Mouse (Mus musculus): ENCODE results near the gene Calhm2.

The Calhm2 gene

GRCm38 (mm10) chr19:47137771-47138421, at the start of gene Calhm2:
TSS of gene Calhm2 (minus strand) at chr19:47138294.
- DNase-seq: peak; percentile 51 to 72

DNA sequence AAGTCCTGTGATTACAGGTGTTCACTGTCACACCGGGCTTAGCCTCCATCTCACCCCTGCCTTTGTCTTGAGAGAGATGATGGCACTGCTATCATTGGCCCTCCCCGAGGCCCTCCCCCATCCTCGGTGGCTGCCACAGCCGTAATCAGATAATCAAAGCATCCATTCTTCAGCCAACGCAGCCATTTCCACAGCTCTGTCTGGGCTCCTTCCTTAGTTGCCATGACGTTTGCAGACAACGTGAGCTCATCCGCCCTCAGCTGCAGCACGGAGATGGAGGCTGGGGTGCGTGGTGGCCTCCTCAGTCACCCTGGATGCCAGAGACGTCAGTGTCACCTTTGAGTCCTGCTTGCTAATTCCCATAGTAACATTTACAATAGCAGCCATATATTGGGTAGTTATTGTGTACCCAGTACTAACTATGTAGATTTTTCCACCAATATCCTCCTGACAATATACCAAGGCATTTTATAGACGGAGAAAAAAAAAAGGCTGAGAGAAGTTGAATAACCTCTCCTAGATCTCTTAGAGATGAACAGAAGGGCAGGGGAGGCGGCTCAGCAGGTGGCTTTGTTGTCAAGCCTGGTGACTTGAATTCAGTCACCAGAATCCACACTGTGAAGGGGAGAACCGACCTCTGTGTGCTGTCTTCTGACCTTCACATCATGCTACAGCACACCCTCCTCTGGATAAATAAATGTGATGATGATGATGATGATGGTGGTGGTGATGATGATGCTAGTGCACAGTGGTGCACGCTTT, 48.6 kb upstream of the Calhm2 start:
- DNase-seq: no peak

DNA sequence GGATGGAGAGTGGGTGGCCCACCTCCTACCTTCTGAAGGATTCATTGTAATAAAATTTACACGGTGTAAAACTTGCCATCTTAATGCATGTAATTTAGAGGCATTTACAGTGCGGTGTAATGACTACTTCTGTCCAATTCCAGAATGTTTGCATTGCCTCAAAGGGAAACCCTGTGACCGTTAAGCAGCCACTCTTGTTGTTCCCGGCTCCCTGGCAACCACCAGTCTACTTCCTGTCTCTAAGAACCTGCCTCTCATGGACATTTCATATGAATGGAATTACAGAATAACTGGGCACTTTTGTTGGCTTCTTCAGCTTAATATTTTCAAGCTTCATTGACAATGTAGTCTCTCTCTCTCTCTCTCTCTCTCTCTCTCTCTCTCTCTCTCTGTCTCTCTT, 46.6 kb upstream of the Calhm2 start:
- DNase-seq: no peak

DNA sequence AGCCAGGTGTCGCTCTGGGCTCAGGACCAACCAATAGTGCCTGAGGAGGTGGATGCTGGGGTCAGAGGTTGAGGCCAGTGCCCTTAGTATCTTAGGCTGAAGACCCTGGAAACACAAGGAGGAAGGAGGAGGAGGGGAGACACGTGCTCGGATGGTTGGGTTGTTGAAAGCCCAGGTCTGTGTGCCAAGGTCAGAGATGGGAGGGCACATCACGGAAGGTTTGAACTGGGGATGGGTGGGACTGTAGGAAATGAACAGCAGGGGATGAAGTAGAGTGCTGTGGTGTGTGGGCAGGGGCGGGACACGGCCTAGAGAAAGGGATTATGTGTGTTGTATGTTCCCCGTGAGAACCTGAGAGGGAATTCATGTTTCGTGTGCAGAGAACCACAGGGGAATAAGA, 46.1 kb upstream of the Calhm2 start:
- DNase-seq: no peak

DNA sequence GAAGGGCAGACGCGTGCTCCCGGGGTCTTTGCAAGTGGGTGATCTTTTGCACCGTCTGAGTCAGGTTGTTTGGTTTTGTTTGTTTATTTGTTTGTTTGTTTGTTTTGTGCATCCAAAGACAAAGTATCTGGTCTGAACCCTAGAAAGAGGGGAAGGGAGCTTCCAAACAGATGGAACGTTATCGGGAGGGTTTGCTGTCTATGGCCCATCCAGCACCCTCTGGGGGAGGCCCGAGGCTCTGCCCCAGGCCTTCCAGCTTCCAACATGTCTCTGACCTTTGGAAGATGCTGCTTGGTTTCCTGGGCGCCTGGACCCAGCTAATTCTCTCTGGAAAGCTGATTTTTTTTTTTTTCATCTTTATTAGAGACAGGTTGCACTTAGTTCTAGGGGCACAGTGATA, 41.9 kb upstream of the Calhm2 start:
- no peak for DNase-seq

DNA sequence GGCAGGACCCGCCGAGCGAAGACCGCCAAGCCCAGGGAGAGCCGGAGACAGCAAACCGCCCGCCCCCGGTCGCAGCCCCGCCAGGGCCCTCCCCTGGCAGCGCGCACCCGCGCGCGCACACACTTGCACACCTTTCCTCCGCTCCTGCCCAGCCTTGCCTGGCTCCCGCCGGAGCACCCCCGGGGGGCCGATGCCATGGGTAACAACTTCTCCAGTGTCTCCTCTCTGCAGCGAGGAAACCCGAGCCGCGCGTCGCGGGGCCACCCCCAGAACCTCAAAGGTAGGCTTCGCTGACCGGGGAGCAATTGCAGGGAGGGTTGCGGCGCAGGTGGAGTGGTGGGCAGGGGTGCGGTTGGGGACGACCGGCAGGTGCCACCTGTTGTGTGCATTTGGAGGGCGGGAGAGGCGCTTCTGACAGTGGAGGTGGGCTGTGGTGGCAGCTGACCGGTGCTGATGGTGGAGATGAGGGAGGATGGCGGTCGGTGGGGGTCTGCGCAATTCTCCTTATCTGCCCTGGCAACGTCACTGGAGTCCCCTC, 41.2 kb upstream of the Calhm2 start:
- peak in 1 of 2 experiments; percentile 39 for DNase-seq

- DNase-seq: peak; percentile 26 to 55
These were observed 40.6 kb upstream of the Calhm2 start, which contains the start of gene Neurl1a for GRCm38 (mm10) chr19:47178431-47179271. TSS of gene Neurl1a (plus strand) at chr19:47178820.

DNA sequence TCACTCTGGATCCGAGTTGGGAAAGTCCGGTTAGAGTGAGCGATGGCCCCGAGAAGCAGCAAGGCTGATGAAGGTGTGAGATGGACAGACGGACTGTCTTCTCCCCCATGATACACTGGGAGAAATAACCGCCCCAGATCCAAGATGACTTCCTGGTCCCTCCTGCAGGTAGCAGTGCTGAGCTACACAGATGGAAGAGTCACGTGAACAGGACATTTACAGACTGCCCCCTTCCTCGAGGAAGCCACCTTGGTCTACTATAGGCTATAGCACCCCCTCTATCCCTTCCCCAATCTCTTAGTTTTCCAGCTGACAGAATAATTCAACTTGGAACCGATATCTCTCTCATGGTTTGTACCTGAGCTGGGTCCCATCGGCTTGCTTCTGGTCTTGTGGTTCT, 39.9 kb upstream of the Calhm2 start:
- peak in 1 of 2 experiments; percentile 29 for DNase-seq

DNA sequence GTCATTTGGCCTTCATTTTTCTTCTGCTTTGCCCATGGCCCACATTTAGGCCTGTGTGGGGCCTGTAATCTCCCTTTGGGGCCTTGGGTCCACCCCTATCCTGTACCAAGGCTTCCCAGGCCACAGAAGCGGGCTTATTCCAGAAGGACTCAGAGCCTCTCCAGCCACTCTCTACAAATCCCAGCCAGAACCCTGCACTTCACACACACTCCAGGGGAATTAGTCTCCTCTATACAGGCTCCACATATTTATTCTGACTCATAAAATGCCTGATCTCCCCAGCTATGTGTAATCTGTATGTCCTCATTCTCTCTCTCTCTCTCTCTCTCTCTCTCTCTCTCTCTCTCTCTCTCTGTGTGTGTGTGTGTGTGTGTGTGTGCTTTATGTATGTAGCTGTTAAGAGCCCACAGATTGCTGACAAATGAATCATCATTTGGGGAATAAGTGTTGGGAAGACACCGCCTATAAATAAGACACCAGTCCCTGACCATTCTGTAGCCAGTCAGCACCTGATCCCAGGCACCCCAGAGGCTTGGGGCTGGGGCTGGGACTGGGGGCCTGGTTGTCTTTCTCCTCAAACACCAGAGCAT, 38.9 kb upstream of the Calhm2 start:
- no peak for DNase-seq

GRCm38 (mm10) chr19:47175472-47175871, 37.4 kb upstream of the Calhm2 start:
- no peak for DNase-seq

DNA sequence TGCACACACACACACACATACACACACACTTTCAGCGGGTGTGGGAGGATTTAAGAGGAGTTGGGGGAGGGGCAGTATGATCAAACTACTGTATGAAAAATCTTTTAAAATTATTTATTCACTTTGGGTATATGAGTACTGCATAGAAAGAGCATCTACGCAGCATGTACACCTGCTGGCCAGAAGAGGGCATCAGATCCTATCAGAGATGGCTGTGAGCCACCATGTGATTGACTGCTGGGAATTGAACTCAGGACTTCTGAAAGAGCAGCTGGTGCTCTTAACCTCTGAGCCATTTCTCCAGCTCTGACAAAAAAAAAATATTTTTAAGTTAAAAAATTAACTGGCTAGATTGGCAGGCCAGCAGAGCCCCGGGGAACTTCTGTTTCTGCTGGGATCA, 36.4 kb upstream of the Calhm2 start:
- DNase-seq: peak; percentile 47 to 53

DNA sequence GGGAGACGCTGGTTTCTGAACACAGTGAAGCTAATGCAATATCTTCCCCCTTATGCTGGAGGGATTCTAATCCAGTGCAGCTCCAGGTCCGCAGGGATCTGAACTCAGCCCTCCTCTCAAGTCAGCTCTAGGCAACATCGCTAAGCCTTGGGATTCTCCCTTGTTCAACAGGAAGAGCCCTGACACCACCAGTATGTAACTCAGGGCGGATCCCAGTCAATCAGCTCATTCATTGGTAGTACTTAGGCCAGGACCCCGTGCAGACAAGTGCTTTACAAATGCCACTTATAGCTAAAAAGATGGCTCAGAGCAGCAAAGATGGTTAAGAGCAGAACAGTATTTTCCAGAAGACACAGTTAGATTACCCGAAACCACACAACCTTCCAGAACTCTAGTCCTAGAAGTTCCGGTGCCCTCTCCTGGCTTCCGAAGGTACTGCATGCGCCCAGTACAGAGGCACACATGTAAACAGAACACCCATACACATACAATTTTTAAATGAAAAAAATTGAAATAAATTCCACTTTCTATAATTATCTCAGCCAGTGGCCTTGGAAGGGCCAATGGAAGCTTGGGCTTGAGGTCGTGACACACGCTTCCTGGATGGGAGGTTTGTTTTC, 30.8 kb upstream of the Calhm2 start:
- peak; percentile 88 to 95 for DNase-seq

DNA sequence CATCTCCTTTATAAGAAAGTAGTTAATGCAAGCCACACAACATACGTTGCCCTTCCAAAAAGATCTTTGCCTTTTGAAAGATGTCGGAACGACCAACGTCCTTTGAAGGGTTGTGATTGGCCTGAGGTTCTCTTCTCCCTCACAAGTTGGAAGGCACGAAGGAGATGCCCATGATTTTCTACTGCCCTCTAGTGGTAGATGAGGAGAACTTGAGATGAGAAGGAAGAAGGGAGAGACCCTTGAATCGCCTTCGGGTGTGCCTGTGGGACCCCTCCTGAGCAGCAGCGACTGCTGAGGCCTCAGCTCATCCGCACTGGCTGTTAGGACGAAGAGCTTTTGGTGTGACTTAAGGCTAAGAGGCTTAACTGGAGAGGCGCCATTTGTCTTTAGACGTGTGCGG, 30.1 kb upstream of the Calhm2 start:
- DNase-seq: peak in 1 of 2 experiments; percentile 21

- no peak for DNase-seq
These were observed 29.6 kb upstream of the Calhm2 start for GRCm38 (mm10) chr19:47167617-47168214.

GRCm38 (mm10) chr19:47166758-47167157, 28.7 kb upstream of the Calhm2 start:
- no peak for DNase-seq

- no peak for DNase-seq
These were observed 25.2 kb upstream of the Calhm2 start for GRCm38 (mm10) chr19:47163176-47163744.

- DNase-seq: no peak
These were observed 23.6 kb upstream of the Calhm2 start for GRCm38 (mm10) chr19:47161669-47162068.

DNA sequence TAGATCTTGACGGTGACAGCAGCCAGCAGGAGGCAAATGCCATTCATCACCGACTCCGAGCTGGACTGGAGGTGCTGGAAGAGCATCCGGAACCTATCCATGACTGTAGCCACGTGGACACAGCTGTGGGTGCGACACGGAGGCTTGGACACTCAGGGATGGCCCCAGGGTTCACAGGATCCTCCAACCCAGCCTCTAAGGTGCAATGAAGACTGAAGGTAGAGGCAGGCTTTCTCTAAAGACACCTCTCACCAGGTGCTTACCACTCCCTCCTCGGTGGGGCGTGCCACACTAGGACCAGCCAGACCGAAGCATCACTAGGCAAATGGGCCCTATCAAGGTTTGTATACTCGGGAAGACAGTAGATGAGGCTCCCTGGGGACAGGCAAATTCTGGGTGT, 19.6 kb upstream of the Calhm2 start, which contains the start of gene Calhm3:
Gene Calhm3, minus strand, starts transcription at position 101 of the 400 bp plus-strand sequence.
- DNase-seq: no peak

- DNase-seq: no peak
These were observed 15.7 kb upstream of the Calhm2 start for GRCm38 (mm10) chr19:47153767-47154166.

DNA sequence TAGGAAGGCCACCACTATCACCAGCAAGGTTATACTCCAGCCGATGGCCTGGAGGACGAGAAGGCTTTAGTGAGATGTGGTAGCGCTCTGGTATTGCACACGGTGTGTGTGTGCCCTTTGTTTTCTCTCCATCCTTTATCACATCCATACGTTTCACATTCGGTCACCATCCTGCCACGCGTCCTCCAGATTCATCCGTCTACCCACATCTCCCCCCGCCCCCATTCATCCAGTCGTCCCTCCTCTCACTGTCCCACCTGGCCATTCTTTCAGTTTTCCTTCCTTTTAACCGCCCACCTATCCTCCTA, 13.9 kb upstream of the Calhm2 start:
- no peak for DNase-seq

GRCm38 (mm10) chr19:47151332-47152061, 13.4 kb upstream of the Calhm2 start:
- peak in 1 of 2 experiments; percentile 19 for DNase-seq
